Mouse (Mus musculus): Measurements from ENCODE around the gene Cacng7. TPM values are rescaled to one million over a fixed set of nuclear protein-coding genes. Genes with fewer than 3 reads are reported as not detected.

Gene Cacng7
- total and polyA plus RNA-seq, 3 experiments, result 0.04 to 0.11 TPM; not detected in 1

GRCm38 (mm10) chr7:3287186-3287585 lies 45.6 kb upstream of the Cacng7 start:
- Histone ChIP-seq H3K27ac (ENCODE audit: control insufficient read depth, low read depth, low read length) (no peak overlapping the region), H3K4me3 (ENCODE audit: control insufficient read depth in 1 of 2, insufficient read depth in 1 of 2, low read depth in 2 of 2, low read length in 2 of 2) (no peak overlapping the region), H3K36me3 (ENCODE audit: control insufficient read depth in 1 of 2, insufficient read depth in 2 of 2, low read length in 2 of 2) (peaks cover 0 to 21% of the 10 kb centered on the region in 2 experiments; a peak in 2 of 4 replicates), H3K4me1 (ENCODE audit: control insufficient read depth in 1 of 2, insufficient read depth in 2 of 2, low read length in 2 of 2) (peaks cover 5 to 19% of the 10 kb centered on the region in 2 experiments), H3K27me3 (ENCODE audit: control insufficient read depth in 1 of 2, insufficient read depth in 2 of 2, low read length in 2 of 2) (no peaks in the 10 kb centered on the region), H3K9me3 (replicated peaks; ENCODE audit: insufficient read depth, low read length) (no peaks in the 10 kb centered on the region), H3K79me2 (ENCODE audit: control insufficient read depth, insufficient read depth, low read length, poor library complexity) (no peaks in the 10 kb centered on the region; the same call in 1 of the 2 replicates), H3K9ac (ENCODE audit: control insufficient read depth, low read depth, low read length, poor library complexity, severe bottlenecking) (no peak overlapping the region)
- TF ChIP-seq HCFC1 (IDR thresholded peaks at IDR 0.05; ENCODE audit: low read depth, low read length), result no peak
- DNase-seq (ENCODE audit: low read depth, low spot score), result no peak

- Histone ChIP-seq H3K4me1 (ENCODE audit: control insufficient read depth in 1 of 2, insufficient read depth in 2 of 2, low read length in 2 of 2) (peaks cover 5 to 21% of the 10 kb centered on the region in 2 experiments), H3K36me3 (ENCODE audit: control insufficient read depth in 1 of 2, insufficient read depth in 2 of 2, low read length in 2 of 2) (peaks cover 0 to 17% of the 10 kb centered on the region in 2 experiments; a peak in 2 of 4 replicates), H3K4me3 (ENCODE audit: control insufficient read depth in 1 of 2, insufficient read depth in 1 of 2, low read depth in 2 of 2, low read length in 2 of 2) (peak within 1 kb of the TSS; percentile 57 to 82), H3K27ac (ENCODE audit: control insufficient read depth, low read depth, low read length) (peak within 1 kb of the TSS; percentile 10; the same call in 1 of the 2 replicates), H3K79me2 (ENCODE audit: control insufficient read depth, insufficient read depth, low read length, poor library complexity) (no peaks in the 10 kb centered on the region; the same call in 1 of the 2 replicates), H3K27me3 (ENCODE audit: control insufficient read depth in 1 of 2, insufficient read depth in 2 of 2, low read length in 2 of 2) (no peaks in the 10 kb centered on the region), H3K9ac (ENCODE audit: control insufficient read depth, low read depth, low read length, poor library complexity, severe bottlenecking) (peak within 1 kb of the TSS; percentile 60), H3K9me3 (replicated peaks; ENCODE audit: insufficient read depth, low read length) (no peaks in the 10 kb centered on the region)
- no peak for TF ChIP-seq KAT2A (conservative IDR thresholded peaks at IDR 0.05; ENCODE audit: low read depth, low read length)
- no peak for TF ChIP-seq RAD21 (IDR thresholded peaks at IDR 0.05; ENCODE audit: low read depth, low read length)
- TF ChIP-seq ZMIZ1 (IDR thresholded peaks at IDR 0.05; ENCODE audit: low read depth, low read length), result no peak
- TF ChIP-seq ZNF384 (IDR thresholded peaks at IDR 0.05; ENCODE audit: low read depth, low read length), result peak; percentile 41
- TF ChIP-seq MEF2A (IDR thresholded peaks at IDR 0.05; ENCODE audit: extremely low read depth, insufficient replicate concordance, low read depth, low read length, poor library complexity, severe bottlenecking), result no peak
- TF ChIP-seq ETS1 (IDR thresholded peaks at IDR 0.05; ENCODE audit: low read depth, low read length), result peak; percentile 7; the same call in 1 of the 2 replicates
- no peak for TF ChIP-seq BHLHE40 (IDR thresholded peaks at IDR 0.05; ENCODE audit: borderline replicate concordance, low read depth, low read length)
- no peak for TF ChIP-seq SMC3 (IDR thresholded peaks at IDR 0.05; ENCODE audit: low read depth, low read length)
- no peak for TF ChIP-seq ZKSCAN1 (IDR thresholded peaks at IDR 0.05; ENCODE audit: low read depth, low read length)
- TF ChIP-seq ELF1 (IDR thresholded peaks at IDR 0.05; ENCODE audit: low read depth, low read length), result no peak
- 0 out of 2 replicates have a peak, but pooled peaks have one; percentile 13 for TF ChIP-seq TAL1 (IDR thresholded peaks at IDR 0.05; ENCODE audit: low read length)
- no peak for TF ChIP-seq NRF1 (IDR thresholded peaks at IDR 0.05; ENCODE audit: insufficient read depth, low read depth, low read length, poor library complexity, severe bottlenecking)
- no peak for TF ChIP-seq CHD2 (IDR thresholded peaks at IDR 0.05; ENCODE audit: low read length)
- TF ChIP-seq POLR2A (IDR thresholded peaks at IDR 0.05; ENCODE audit: control insufficient read depth in 1 of 2, insufficient read depth in 1 of 2, low read depth in 1 of 2, low read length in 2 of 2, poor library complexity in 1 of 2), result peak in 1 of 2 experiments; percentile 34; a peak in 1 of 4 replicates
- no peak for TF ChIP-seq POLR2AphosphoS2 (IDR thresholded peaks at IDR 0.05; ENCODE audit: low read length)
- no peak for TF ChIP-seq USF2 (IDR thresholded peaks at IDR 0.05; ENCODE audit: borderline replicate concordance in 1 of 2, insufficient read depth in 1 of 2, low read depth in 1 of 2, low read length in 2 of 2)
- TF ChIP-seq GABPA (IDR thresholded peaks at IDR 0.05; ENCODE audit: low read depth, low read length), result no peak
- no peak for TF ChIP-seq HCFC1 (IDR thresholded peaks at IDR 0.05; ENCODE audit: low read depth, low read length)
- TF ChIP-seq TCF12 (IDR thresholded peaks at IDR 0.05; ENCODE audit: low read depth, low read length), result no peak
- no peak for TF ChIP-seq MAX (IDR thresholded peaks at IDR 0.05; ENCODE audit: low read length)
- 0 out of 2 replicates have a peak, but pooled peaks have one; percentile 50 for TF ChIP-seq UBTF (IDR thresholded peaks at IDR 0.05; ENCODE audit: borderline replicate concordance, insufficient read depth, low read depth, low read length)
- no peak for TF ChIP-seq CTCF (IDR thresholded peaks at IDR 0.05 in 2 of 3, conservative IDR thresholded peaks at IDR 0.05 in 1 of 3; ENCODE audit: control insufficient read depth in 1 of 3, insufficient read depth in 1 of 3, low read depth in 2 of 3, low read length in 3 of 3, poor library complexity in 1 of 3, severe bottlenecking in 1 of 3)
- no peak for TF ChIP-seq RCOR1 (IDR thresholded peaks at IDR 0.05; ENCODE audit: low read depth, low read length)
- DNase-seq (ENCODE audit: low read depth, low spot score), result peak; percentile 79
These were observed 43.5 kb upstream of the Cacng7 start, which contains the start of the genes Myadm and Prkcg for GRCm38 (mm10) chr7:3288976-3289970. TSS of gene Myadm (plus strand) at chr7:3289080. TSS of gene Prkcg (plus strand) at chr7:3289179.

Data from MEL (cell line).